Mouse (Mus musculus): ENCODE results near the gene Ttf2. TPM values are rescaled to one million over a fixed set of nuclear protein-coding genes. Genes with fewer than 3 reads are reported as not detected.

The Ttf2 gene
- polyA plus RNA-seq, 1 experiment from 2014 or later: 36.0 TPM

GRCm38 (mm10) chr3:101003575-101004356 lies 34.3 kb upstream of the Ttf2 start:
- WGBS: 87% methylated on average over 15 of the region's 15 CpGs
- no peaks in the 10 kb centered on the region for H3K36me3 ChIP-seq (replicated peaks)

GRCm38 (mm10) chr3:100999732-101000131 lies 30.3 kb upstream of the Ttf2 start:
- H3K27me3 ChIP-seq (ENCODE audit: poor library complexity, severe bottlenecking): no peaks in the 10 kb centered on the region
- no peaks in the 10 kb centered on the region for H3K36me3 ChIP-seq (replicated peaks)
- H3K4me1 ChIP-seq: peaks cover 18% of the 10 kb centered on the region
- H3K27ac ChIP-seq: no peak overlapping the region
- H3K4me3 ChIP-seq: no peak overlapping the region
- WGBS: 37% methylated on average over 2 of the region's 2 CpGs
- H3K9me3 ChIP-seq: no peaks in the 10 kb centered on the region
- DNase-seq (ENCODE audit: extremely low spot score, low spot score): no peak

More at GRCm38 (mm10) chr3:101003575-101004356, 34.3 kb upstream of the Ttf2 start:
- Histone ChIP-seq H3K4me1 (peaks cover 13% of the 10 kb centered on the region), H3K9me3 (no peaks in the 10 kb centered on the region), H3K27me3 (ENCODE audit: poor library complexity, severe bottlenecking) (no peaks in the 10 kb centered on the region), H3K27ac (no peak overlapping the region), H3K4me3 (no peak overlapping the region)
- no peak for DNase-seq (ENCODE audit: extremely low spot score, low spot score)

DNA sequence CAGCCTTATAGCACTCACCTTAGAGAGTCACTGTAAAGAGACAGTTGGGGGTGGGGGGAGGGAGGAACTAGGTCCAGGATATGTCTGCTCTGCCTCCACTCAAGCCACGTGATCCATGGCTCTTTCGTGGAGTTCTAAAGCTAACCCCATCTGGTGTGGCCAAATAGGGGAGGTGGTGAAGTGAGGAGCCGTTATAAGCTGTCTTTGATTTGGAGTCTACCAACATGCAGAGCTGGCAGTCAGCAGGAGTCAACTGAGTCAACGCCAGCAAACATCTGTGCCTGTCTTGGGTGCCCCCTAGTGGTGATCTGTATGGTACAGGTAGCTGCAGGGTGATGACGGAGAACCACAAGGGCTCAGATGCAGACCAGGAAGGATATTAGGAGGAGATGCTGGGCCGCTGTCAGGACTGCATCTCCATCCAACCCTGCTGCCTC lies 29.5 kb upstream of the Ttf2 start:
- no peaks in the 10 kb centered on the region for H3K36me3 ChIP-seq (replicated peaks)
- no peak overlapping the region for H3K4me3 ChIP-seq
- H3K9me3 ChIP-seq: no peaks in the 10 kb centered on the region
- peak; percentile 70 for DNase-seq (ENCODE audit: extremely low spot score, low spot score)
- WGBS: 18% methylated on average over 6 of the region's 6 CpGs
- no peaks in the 10 kb centered on the region for H3K27me3 ChIP-seq (ENCODE audit: poor library complexity, severe bottlenecking)
- H3K4me1 ChIP-seq: peaks cover 25% of the 10 kb centered on the region
- H3K27ac ChIP-seq: no peak overlapping the region

DNA sequence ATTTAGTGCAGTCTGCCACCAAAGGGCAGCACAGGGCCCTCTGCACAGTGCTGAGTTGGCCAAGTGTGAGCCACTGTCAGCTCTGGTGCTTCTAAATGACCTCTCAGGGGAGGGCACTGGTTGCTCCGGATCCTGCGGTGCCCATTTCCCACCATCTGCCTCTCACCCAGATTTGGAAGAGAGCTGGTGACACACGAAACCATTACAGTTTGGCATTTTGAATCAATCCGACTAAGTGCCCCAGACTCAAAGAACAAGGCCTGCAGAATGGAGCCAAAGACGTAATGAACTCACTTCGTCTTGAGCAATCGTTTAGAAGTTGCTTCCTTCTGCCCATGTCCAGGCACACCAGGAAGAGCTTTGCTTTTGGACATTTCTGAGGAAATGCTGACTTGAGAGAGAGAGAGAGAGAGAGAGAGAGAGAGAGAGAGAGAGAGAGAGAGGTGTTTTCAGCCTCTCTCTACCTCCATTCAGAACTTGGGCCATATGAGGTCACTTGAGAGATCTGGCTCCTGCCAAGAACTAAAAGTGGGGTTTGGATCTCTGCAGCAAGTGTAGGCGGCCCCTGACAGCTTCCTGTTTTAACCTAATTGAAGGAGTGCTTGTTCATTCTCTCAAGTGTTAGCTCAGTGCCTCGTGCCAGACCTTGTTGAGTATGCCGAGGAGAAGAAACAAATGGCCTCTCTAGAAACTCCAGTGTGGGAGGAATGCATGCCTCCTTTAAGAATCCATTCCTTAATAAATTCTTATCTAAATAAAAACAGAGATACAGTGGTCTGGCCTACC lies 28.5 kb upstream of the Ttf2 start:
- H3K9me3 ChIP-seq: no peaks in the 10 kb centered on the region
- DNase-seq (ENCODE audit: extremely low spot score, low spot score): no peak
- WGBS: 90% methylated on average over 10 of the region's 10 CpGs
- no peak overlapping the region for H3K4me3 ChIP-seq
- no peaks in the 10 kb centered on the region for H3K36me3 ChIP-seq (replicated peaks)
- H3K27ac ChIP-seq: no peak overlapping the region
- H3K4me1 ChIP-seq: peaks cover 25% of the 10 kb centered on the region
- no peaks in the 10 kb centered on the region for H3K27me3 ChIP-seq (ENCODE audit: poor library complexity, severe bottlenecking)

- DNase-seq (ENCODE audit: extremely low spot score, low spot score): no peak
- Histone ChIP-seq H3K36me3 (replicated peaks) (no peaks in the 10 kb centered on the region), H3K4me3 (no peak overlapping the region), H3K9me3 (no peaks in the 10 kb centered on the region), H3K27me3 (ENCODE audit: poor library complexity, severe bottlenecking) (no peaks in the 10 kb centered on the region), H3K27ac (no peak overlapping the region), H3K4me1 (peaks cover 32% of the 10 kb centered on the region)
- WGBS: 68% methylated on average over 4 of the region's 4 CpGs
Measured at GRCm38 (mm10) chr3:100994252-100994651, 24.8 kb upstream of the Ttf2 start.

DNA sequence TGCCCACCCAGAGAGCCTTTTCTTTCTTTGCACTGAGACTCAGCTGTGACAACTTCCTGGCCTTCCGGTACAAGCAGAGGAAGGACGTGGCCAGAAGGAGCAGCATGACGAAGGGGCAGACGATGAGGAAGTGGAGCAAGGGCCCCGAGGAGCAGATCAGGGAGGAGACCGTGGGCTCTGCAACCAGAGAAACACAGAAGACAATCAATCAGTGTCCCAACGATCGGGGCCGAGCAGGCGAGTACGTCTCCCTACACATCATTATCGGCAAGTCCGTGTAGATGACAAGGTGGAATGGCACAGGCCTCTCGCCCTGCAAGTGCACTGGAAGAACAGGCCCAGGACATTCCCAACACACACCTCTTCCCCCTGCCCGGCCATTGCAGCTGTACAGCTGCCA lies 24.3 kb upstream of the Ttf2 start:
- DNase-seq (ENCODE audit: extremely low spot score, low spot score): no peak
- Histone ChIP-seq H3K27me3 (ENCODE audit: poor library complexity, severe bottlenecking) (no peaks in the 10 kb centered on the region), H3K4me1 (peaks cover 29% of the 10 kb centered on the region), H3K36me3 (replicated peaks) (no peaks in the 10 kb centered on the region), H3K4me3 (no peak overlapping the region), H3K27ac (no peak overlapping the region), H3K9me3 (no peaks in the 10 kb centered on the region)
- 83% methylated on average over 15 of the region's 15 CpGs for WGBS

DNA sequence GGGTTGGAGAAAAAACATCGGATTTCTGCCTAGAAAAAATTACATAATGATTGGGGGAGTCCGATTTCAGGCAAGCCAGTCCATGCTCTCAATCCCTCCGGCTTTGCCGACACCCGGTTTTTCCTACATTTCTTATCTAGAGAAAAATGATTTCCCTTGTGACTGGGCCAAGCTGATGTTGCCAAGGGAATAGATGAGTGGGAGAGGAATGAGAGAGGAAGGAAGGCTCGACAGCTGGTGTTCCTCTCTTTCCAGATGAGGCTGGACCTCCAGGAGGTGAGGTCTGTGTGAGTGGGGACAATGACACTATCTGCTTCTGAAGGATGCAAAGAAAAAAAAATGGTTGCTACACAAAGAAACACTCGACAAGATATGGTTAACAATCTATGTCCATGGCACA lies 23.7 kb upstream of the Ttf2 start:
- no peak overlapping the region for H3K27ac ChIP-seq
- H3K9me3 ChIP-seq: no peaks in the 10 kb centered on the region
- H3K4me3 ChIP-seq: no peak overlapping the region
- H3K4me1 ChIP-seq: peaks cover 29% of the 10 kb centered on the region
- H3K27me3 ChIP-seq (ENCODE audit: poor library complexity, severe bottlenecking): no peaks in the 10 kb centered on the region
- no peaks in the 10 kb centered on the region for H3K36me3 ChIP-seq (replicated peaks)
- WGBS: 89% methylated on average over 7 of the region's 7 CpGs
- no peak for DNase-seq (ENCODE audit: extremely low spot score, low spot score)

DNA sequence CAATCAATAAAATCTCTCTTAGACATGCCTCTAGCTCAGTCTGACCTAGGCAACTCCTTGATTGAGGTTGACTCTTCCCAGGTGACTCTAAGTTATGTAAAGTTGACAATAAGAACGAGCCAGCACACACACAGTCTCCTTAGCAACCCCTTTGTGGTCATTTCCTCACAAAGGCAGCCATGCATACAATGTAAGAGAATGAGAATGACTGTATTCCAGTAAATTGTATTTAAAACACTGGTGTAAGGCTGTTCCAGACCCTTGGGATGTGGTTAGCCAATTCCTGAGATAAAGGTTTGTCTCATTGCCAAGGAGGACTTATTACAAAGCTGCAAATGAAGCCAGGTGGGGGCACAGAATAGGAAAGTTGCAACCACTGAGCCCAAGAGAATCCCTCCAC lies 20.8 kb upstream of the Ttf2 start:
- H3K27me3 ChIP-seq (ENCODE audit: poor library complexity, severe bottlenecking): no peaks in the 10 kb centered on the region
- WGBS: 76% methylated on average over 1 of the region's 1 CpGs
- peaks cover 29% of the 10 kb centered on the region for H3K4me1 ChIP-seq
- H3K36me3 ChIP-seq (replicated peaks): no peaks in the 10 kb centered on the region
- H3K4me3 ChIP-seq: no peak overlapping the region
- H3K9me3 ChIP-seq: no peaks in the 10 kb centered on the region
- H3K27ac ChIP-seq: no peak overlapping the region
- no peak for DNase-seq (ENCODE audit: extremely low spot score, low spot score)

DNA sequence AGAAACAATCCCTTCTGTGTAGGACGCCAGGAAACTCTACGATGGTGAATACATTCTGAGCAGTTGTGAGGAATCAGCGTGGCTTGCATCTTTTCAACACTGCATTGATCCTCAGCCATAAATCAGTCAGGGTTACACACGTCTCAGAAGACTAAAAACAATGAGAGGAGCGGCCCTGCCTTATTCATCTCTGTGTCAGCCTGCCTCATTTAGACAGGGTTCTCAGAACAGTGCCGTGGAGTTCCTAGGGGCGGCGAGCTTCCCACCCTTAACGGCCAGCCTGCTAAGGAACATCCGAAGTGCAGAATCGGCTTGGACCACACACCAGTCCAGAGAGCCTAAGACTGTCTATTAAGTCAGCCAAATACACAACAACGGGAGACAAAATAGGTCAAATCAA lies 20.0 kb upstream of the Ttf2 start:
- no peaks in the 10 kb centered on the region for H3K36me3 ChIP-seq (replicated peaks)
- no peak overlapping the region for H3K4me3 ChIP-seq
- no peak overlapping the region for H3K27ac ChIP-seq
- WGBS: 65% methylated on average over 12 of the region's 12 CpGs
- H3K27me3 ChIP-seq (ENCODE audit: poor library complexity, severe bottlenecking): no peaks in the 10 kb centered on the region
- DNase-seq (ENCODE audit: extremely low spot score, low spot score): no peak
- H3K9me3 ChIP-seq: no peaks in the 10 kb centered on the region
- H3K4me1 ChIP-seq: peaks cover 26% of the 10 kb centered on the region

GRCm38 (mm10) chr3:100979290-100979689 lies 9.8 kb upstream of the Ttf2 start:
- WGBS: 84% methylated on average over 8 of the region's 8 CpGs
- Histone ChIP-seq H3K27ac (no peak overlapping the region), H3K4me3 (no peak overlapping the region), H3K36me3 (replicated peaks) (no peaks in the 10 kb centered on the region), H3K27me3 (ENCODE audit: poor library complexity, severe bottlenecking) (peaks cover 19% of the 10 kb centered on the region; the same call in 1 of the 2 replicates), H3K4me1 (peaks cover 34% of the 10 kb centered on the region), H3K9me3 (no peaks in the 10 kb centered on the region)
- DNase-seq (ENCODE audit: extremely low spot score, low spot score): no peak

- no peaks in the 10 kb centered on the region for H3K36me3 ChIP-seq (replicated peaks)
- H3K4me1 ChIP-seq: peaks cover 18% of the 10 kb centered on the region
- no peak for DNase-seq (ENCODE audit: extremely low spot score, low spot score)
- H3K27me3 ChIP-seq (ENCODE audit: poor library complexity, severe bottlenecking): 0 out of 2 replicates have a peak, but pooled peaks cover 6% of the 10 kb centered on the region
- H3K4me3 ChIP-seq: no peak overlapping the region
- H3K27ac ChIP-seq: no peak overlapping the region
- H3K9me3 ChIP-seq: no peaks in the 10 kb centered on the region
- 7% methylated on average over 1 of the region's 1 CpGs for WGBS
Measured at GRCm38 (mm10) chr3:100973906-100974305, 4.4 kb upstream of the Ttf2 start.

GRCm38 (mm10) chr3:100963849-100964542 lies 5.5 kb downstream of the Ttf2 start:
- H3K27ac ChIP-seq: no peak overlapping the region
- H3K36me3 ChIP-seq (replicated peaks): peaks cover 75% of the 10 kb centered on the region
- no peaks in the 10 kb centered on the region for H3K27me3 ChIP-seq (ENCODE audit: poor library complexity, severe bottlenecking)
- no peak overlapping the region for H3K4me3 ChIP-seq
- DNase-seq (ENCODE audit: extremely low spot score, low spot score): no peak
- H3K9me3 ChIP-seq: no peaks in the 10 kb centered on the region
- H3K4me1 ChIP-seq: peaks cover 5% of the 10 kb centered on the region
- 84% methylated on average over 14 of the region's 14 CpGs for WGBS

Measured in forebrain, embryonic 10.5 days (tissue).